Mouse (Mus musculus) kidney, adult 2 months (tissue): ENCODE measurements at regions not wholly inside any gene's neighbourhood (a gene's known extent, or its start where the extent isn't known, plus 50 kb on each side); places are given as distances from the start of the nearest gene placed in this dataset.

ENCODE experiments used
- DNase-seq: peaks from one replicate; pipeline ENCODE4 v3.0.0; 2021
- H3K27ac ChIP-seq: fragments of 200-500 bp; 2 replicates; pipeline ENCODE4 v1.5.1; 2012; ENCODE audit warnings: low read depth, low read length, control low read depth, inconsistent platforms; ENCODE audit not compliant: insufficient read depth
- H3K27me3 ChIP-seq: fragments of 200-500 bp; replicated peaks from 2 replicates; pipeline ENCODE4 v1.6.1; 2012; ENCODE audit warnings: mild to moderate bottlenecking, moderate library complexity, low read length, inconsistent platforms; ENCODE audit not compliant: control insufficient read depth, insufficient read depth
- H3K36me3 ChIP-seq: fragments of 200-500 bp; 2 replicates; pipeline ENCODE4 v1.6.1; 2012; ENCODE audit warnings: mild to moderate bottlenecking, moderate library complexity, low read length, inconsistent platforms; ENCODE audit not compliant: control insufficient read depth, insufficient read depth
- H3K4me1 ChIP-seq: fragments of 200-500 bp; 2 replicates; pipeline ENCODE4 v1.6.1; 2011; ENCODE audit warnings: low read length; ENCODE audit not compliant: control insufficient read depth, insufficient read depth
- H3K4me3 ChIP-seq: fragments of 200-500 bp; 2 replicates; pipeline ENCODE4 v1.5.1; 2011; ENCODE audit warnings: mild to moderate bottlenecking, low read depth, low read length, control low read depth; ENCODE audit not compliant: insufficient read depth
- CTCF ChIP-seq: fragments of 200-500 bp; conservative IDR thresholded peaks from 2 replicates; pipeline ENCODE4 v1.5.1; 2011; ENCODE audit warnings: low read depth, mild to moderate bottlenecking, control low read depth, low read length, moderate library complexity, mixed read lengths; ENCODE audit not compliant: insufficient read depth, insufficient read length
- POLR2A ChIP-seq: fragments of 200-500 bp; IDR thresholded peaks from one replicate; pipeline ENCODE4 v1.6.1; 2011; ENCODE audit warnings: low read depth, low read length, control low read depth
- WGBS: fragments of 180-500 bp; shearing (Covaris S2); methylation state at CpG from one replicate; pipeline ENCODE4 v1.1.7; 2018; 5-methylcytosine and 5-hydroxymethylcytosine counted together

- WGBS: 45% methylated on average over 5 of the region's 5 CpGs
- Histone ChIP-seq H3K4me1 (no peaks in the 10 kb centered on the region), H3K36me3 (no peaks in the 10 kb centered on the region), H3K4me3 (no peak overlapping the region), H3K27me3 (no peaks in the 10 kb centered on the region), H3K27ac (no peak overlapping the region)
- DNase-seq: no peak
- TF ChIP-seq CTCF (no peak), POLR2A (no peak)
These were observed 142.8 kb upstream of the Syt6 start for GRCm38 (mm10) chr3:103432254-103432653.

GRCm38 (mm10) chr3:103436902-103437603 is 138.0 kb upstream of the Syt6 start:
- DNase-seq: no peak
- TF ChIP-seq POLR2A: no peak
- TF ChIP-seq CTCF: no peak
- Histone ChIP-seq H3K4me1 (no peaks in the 10 kb centered on the region), H3K4me3 (no peak overlapping the region), H3K27ac (no peak overlapping the region), H3K27me3 (no peaks in the 10 kb centered on the region), H3K36me3 (no peaks in the 10 kb centered on the region)
- WGBS: 32% methylated on average over 9 of the region's 9 CpGs

GRCm38 (mm10) chr3:103438791-103439354 is 136.2 kb upstream of the Syt6 start:
- no peak for TF ChIP-seq POLR2A
- TF ChIP-seq CTCF: peak; percentile 68
- no peaks in the 10 kb centered on the region for H3K4me1 ChIP-seq
- DNase-seq: peak; percentile 47
- no peak overlapping the region for H3K27ac ChIP-seq
- WGBS: 75% methylated on average over 12 of the region's 12 CpGs
- no peaks in the 10 kb centered on the region for H3K36me3 ChIP-seq
- no peaks in the 10 kb centered on the region for H3K27me3 ChIP-seq
- no peak overlapping the region for H3K4me3 ChIP-seq

GRCm38 (mm10) chr3:103443247-103443646 is 131.8 kb upstream of the Syt6 start:
- no peaks in the 10 kb centered on the region for H3K27me3 ChIP-seq
- TF ChIP-seq CTCF (no peak), POLR2A (no peak)
- H3K4me1 ChIP-seq: no peaks in the 10 kb centered on the region
- H3K36me3 ChIP-seq: no peaks in the 10 kb centered on the region
- H3K27ac ChIP-seq: no peak overlapping the region
- no peak for DNase-seq
- no peak overlapping the region for H3K4me3 ChIP-seq
- 41% methylated on average over 6 of the region's 6 CpGs for WGBS

- Histone ChIP-seq H3K4me3 (no peak overlapping the region), H3K36me3 (no peaks in the 10 kb centered on the region), H3K27me3 (no peaks in the 10 kb centered on the region), H3K27ac (no peak overlapping the region), H3K4me1 (no peaks in the 10 kb centered on the region)
- 95% methylated on average over 8 of the region's 8 CpGs for WGBS
- no peak for DNase-seq
- TF ChIP-seq POLR2A: no peak
- TF ChIP-seq CTCF: no peak
These were observed 129.2 kb upstream of the Syt6 start for GRCm38 (mm10) chr3:103445852-103446251.

GRCm38 (mm10) chr3:103449851-103450250 is 125.2 kb upstream of the Syt6 start:
- 32% methylated on average over 7 of the region's 7 CpGs for WGBS
- Histone ChIP-seq H3K4me3 (no peak overlapping the region), H3K4me1 (no peaks in the 10 kb centered on the region), H3K36me3 (no peaks in the 10 kb centered on the region), H3K27ac (no peak overlapping the region), H3K27me3 (no peaks in the 10 kb centered on the region)
- TF ChIP-seq POLR2A (no peak), CTCF (no peak)
- DNase-seq: no peak

- Histone ChIP-seq H3K36me3 (no peaks in the 10 kb centered on the region), H3K4me1 (no peaks in the 10 kb centered on the region), H3K27ac (no peak overlapping the region), H3K27me3 (no peaks in the 10 kb centered on the region), H3K4me3 (no peak overlapping the region)
- TF ChIP-seq POLR2A (no peak), CTCF (no peak)
- no peak for DNase-seq
- WGBS: 86% methylated on average over 3 of the region's 3 CpGs
These were observed 123.1 kb upstream of the Syt6 start for GRCm38 (mm10) chr3:103451971-103452370.
